Mouse (Mus musculus) ES-CJ7 (cell line): ENCODE measurements around the gene Gm11634.
A peak's percentile ranks its signal among the peaks of the same experiment; 100 is the strongest.

ENCODE experiments used
- DNase-seq: peaks from one replicate; pipeline ENCODE4 v3.0.0; 2011; ENCODE audit warnings: low read depth, low spot score

Gene Gm11634

GRCm38 (mm10) chr11:101568421-101568820 is 30.6 kb downstream of the Gm11634 start:
- peak; percentile 89 for DNase-seq

GRCm38 (mm10) chr11:101562391-101562790 is 36.7 kb downstream of the Gm11634 start:
- DNase-seq: peak; percentile 92

GRCm38 (mm10) chr11:101556954-101557353 is 42.1 kb downstream of the Gm11634 start:
- no peak for DNase-seq

GRCm38 (mm10) chr11:101556541-101556940 is 42.5 kb downstream of the Gm11634 start:
- DNase-seq: no peak

GRCm38 (mm10) chr11:101553354-101553930 is 45.6 kb downstream of the Gm11634 start:
- no peak for DNase-seq

- peak; percentile 100 for DNase-seq
These were observed 46.4 kb downstream of the Gm11634 start for GRCm38 (mm10) chr11:101552476-101553300.

GRCm38 (mm10) chr11:101551751-101552475 is 47.1 kb downstream of the Gm11634 start, which contains the start of the genes Brca1 and Nbr1:
Brca1 (minus strand) TSS chr11:101551955.
Nbr1 (plus strand) TSS chr11:101552149.
- DNase-seq: peak; percentile 99

GRCm38 (mm10) chr11:101548526-101548925 is 50.5 kb downstream of the Gm11634 start:
- peak; percentile 76 for DNase-seq

- no peak for DNase-seq
These were observed 54.9 kb downstream of the Gm11634 start for GRCm38 (mm10) chr11:101544132-101544531.
